Mouse (Mus musculus): ENCODE results near the gene Btbd11. TPM values are rescaled to one million over a fixed set of nuclear protein-coding genes. Genes with fewer than 3 reads are reported as not detected.

Gene Btbd11
- polyA plus RNA-seq, 1 experiment: 4.1 TPM

GRCm38 (mm10) chr10:85522220-85522760 is 135.7 kb downstream of the Btbd11 start:
- no peaks in the 10 kb centered on the region for H3K4me1 ChIP-seq (ENCODE audit: control insufficient read depth, insufficient read depth, low read length)
- H3K27me3 ChIP-seq (replicated peaks; ENCODE audit: control insufficient read depth, insufficient read depth, low read length): no peaks in the 10 kb centered on the region
- no peak overlapping the region for H3K4me3 ChIP-seq (ENCODE audit: insufficient read depth, low read depth, low read length)
- TF ChIP-seq POLR2A (IDR thresholded peaks at IDR 0.05; ENCODE audit: low read depth, low read length) (no peak), CTCF (conservative IDR thresholded peaks at IDR 0.05; ENCODE audit: insufficient read depth, insufficient read length, low read depth, low read length) (no peak)
- DNase-seq: no peak
- H3K27ac ChIP-seq (ENCODE audit: insufficient read depth, low read depth, low read length): no peak overlapping the region
- no peaks in the 10 kb centered on the region for H3K36me3 ChIP-seq (ENCODE audit: control insufficient read depth, insufficient read depth, low read length)
- 73% methylated on average over 7 of the region's 7 CpGs for WGBS

GRCm38 (mm10) chr10:85525267-85526015 is 138.8 kb downstream of the Btbd11 start:
- TF ChIP-seq POLR2A (IDR thresholded peaks at IDR 0.05; ENCODE audit: low read depth, low read length) (no peak), CTCF (conservative IDR thresholded peaks at IDR 0.05; ENCODE audit: insufficient read depth, insufficient read length, low read depth, low read length) (no peak)
- Histone ChIP-seq H3K4me1 (ENCODE audit: control insufficient read depth, insufficient read depth, low read length) (no peaks in the 10 kb centered on the region), H3K36me3 (ENCODE audit: control insufficient read depth, insufficient read depth, low read length) (no peaks in the 10 kb centered on the region), H3K27ac (ENCODE audit: insufficient read depth, low read depth, low read length) (no peak overlapping the region), H3K27me3 (replicated peaks; ENCODE audit: control insufficient read depth, insufficient read depth, low read length) (no peaks in the 10 kb centered on the region), H3K4me3 (ENCODE audit: insufficient read depth, low read depth, low read length) (no peak overlapping the region)
- DNase-seq: no peak
- WGBS: 63% methylated on average over 7 of the region's 7 CpGs

GRCm38 (mm10) chr10:85526657-85527056 is 140.0 kb downstream of the Btbd11 start:
- TF ChIP-seq CTCF (conservative IDR thresholded peaks at IDR 0.05; ENCODE audit: insufficient read depth, insufficient read length, low read depth, low read length) (no peak), POLR2A (IDR thresholded peaks at IDR 0.05; ENCODE audit: low read depth, low read length) (no peak)
- Histone ChIP-seq H3K27me3 (replicated peaks; ENCODE audit: control insufficient read depth, insufficient read depth, low read length) (no peaks in the 10 kb centered on the region), H3K4me3 (ENCODE audit: insufficient read depth, low read depth, low read length) (no peak overlapping the region), H3K36me3 (ENCODE audit: control insufficient read depth, insufficient read depth, low read length) (no peaks in the 10 kb centered on the region), H3K27ac (ENCODE audit: insufficient read depth, low read depth, low read length) (no peak overlapping the region), H3K4me1 (ENCODE audit: control insufficient read depth, insufficient read depth, low read length) (no peaks in the 10 kb centered on the region)
- DNase-seq: no peak
- WGBS: 80% methylated on average over 2 of the region's 2 CpGs

- H3K27ac ChIP-seq (ENCODE audit: insufficient read depth, low read depth, low read length): no peak overlapping the region
- H3K36me3 ChIP-seq (ENCODE audit: control insufficient read depth, insufficient read depth, low read length): no peaks in the 10 kb centered on the region
- no peak overlapping the region for H3K4me3 ChIP-seq (ENCODE audit: insufficient read depth, low read depth, low read length)
- H3K27me3 ChIP-seq (replicated peaks; ENCODE audit: control insufficient read depth, insufficient read depth, low read length): no peaks in the 10 kb centered on the region
- TF ChIP-seq POLR2A (IDR thresholded peaks at IDR 0.05; ENCODE audit: low read depth, low read length): no peak
- TF ChIP-seq CTCF (conservative IDR thresholded peaks at IDR 0.05; ENCODE audit: insufficient read depth, insufficient read length, low read depth, low read length): no peak
- 57% methylated on average over 4 of the region's 4 CpGs for WGBS
- no peaks in the 10 kb centered on the region for H3K4me1 ChIP-seq (ENCODE audit: control insufficient read depth, insufficient read depth, low read length)
- DNase-seq: no peak
Observed at GRCm38 (mm10) chr10:85527722-85528121, 141.1 kb downstream of the Btbd11 start.

- no peaks in the 10 kb centered on the region for H3K4me1 ChIP-seq (ENCODE audit: control insufficient read depth, insufficient read depth, low read length)
- H3K4me3 ChIP-seq (ENCODE audit: insufficient read depth, low read depth, low read length): no peak overlapping the region
- WGBS: 77% methylated on average over 7 of the region's 7 CpGs
- no peak overlapping the region for H3K27ac ChIP-seq (ENCODE audit: insufficient read depth, low read depth, low read length)
- H3K27me3 ChIP-seq (replicated peaks; ENCODE audit: control insufficient read depth, insufficient read depth, low read length): no peaks in the 10 kb centered on the region
- H3K36me3 ChIP-seq (ENCODE audit: control insufficient read depth, insufficient read depth, low read length): no peaks in the 10 kb centered on the region
- no peak for DNase-seq
- TF ChIP-seq POLR2A (IDR thresholded peaks at IDR 0.05; ENCODE audit: low read depth, low read length) (no peak), CTCF (conservative IDR thresholded peaks at IDR 0.05; ENCODE audit: insufficient read depth, insufficient read length, low read depth, low read length) (no peak)
Observed at GRCm38 (mm10) chr10:85533192-85533710, 146.6 kb downstream of the Btbd11 start.

- TF ChIP-seq POLR2A (IDR thresholded peaks at IDR 0.05; ENCODE audit: low read depth, low read length): no peak
- no peak for TF ChIP-seq CTCF (conservative IDR thresholded peaks at IDR 0.05; ENCODE audit: insufficient read depth, insufficient read length, low read depth, low read length)
- H3K27me3 ChIP-seq (replicated peaks; ENCODE audit: control insufficient read depth, insufficient read depth, low read length): no peaks in the 10 kb centered on the region
- 79% methylated on average over 11 of the region's 11 CpGs for WGBS
- H3K27ac ChIP-seq (ENCODE audit: insufficient read depth, low read depth, low read length): no peak overlapping the region
- no peak for DNase-seq
- H3K36me3 ChIP-seq (ENCODE audit: control insufficient read depth, insufficient read depth, low read length): no peaks in the 10 kb centered on the region
- H3K4me3 ChIP-seq (ENCODE audit: insufficient read depth, low read depth, low read length): no peak overlapping the region
- H3K4me1 ChIP-seq (ENCODE audit: control insufficient read depth, insufficient read depth, low read length): no peaks in the 10 kb centered on the region
Observed at GRCm38 (mm10) chr10:85538051-85538753, 151.6 kb downstream of the Btbd11 start.

Measured in kidney, adult 2 months (tissue).